Mouse (Mus musculus): Measurements from ENCODE around the gene Nf1.

Nf1 gene

GRCm38 (mm10) chr11:79591591-79591975, 252.1 kb downstream of the Nf1 start:
- no peak for DNase-seq

DNA sequence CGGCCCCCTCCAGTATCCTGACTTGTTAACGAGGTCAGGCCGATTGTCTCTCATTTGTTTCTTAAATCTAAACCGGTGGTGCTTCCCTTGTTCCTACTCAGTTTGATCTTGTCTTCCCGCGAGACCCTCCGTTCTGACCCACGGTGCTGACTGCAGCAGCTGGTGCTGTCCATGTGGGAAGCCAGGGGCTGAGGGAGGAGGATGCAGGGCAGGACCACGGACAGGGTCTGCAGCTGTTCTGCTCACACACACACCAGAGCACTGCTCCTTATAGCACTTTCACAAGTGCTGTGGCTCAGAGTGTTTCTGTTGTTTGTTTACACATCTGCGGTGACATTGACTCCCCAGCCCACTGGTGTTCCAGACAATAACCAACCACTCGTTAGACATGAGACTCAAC, 254.0 kb downstream of the Nf1 start:
- DNase-seq: peak; percentile 69

- DNase-seq: no peak
These were observed 271.0 kb downstream of the Nf1 start for GRCm38 (mm10) chr11:79610454-79610853.

- no peak for DNase-seq
These were observed 271.6 kb downstream of the Nf1 start for GRCm38 (mm10) chr11:79611011-79611666.

DNA sequence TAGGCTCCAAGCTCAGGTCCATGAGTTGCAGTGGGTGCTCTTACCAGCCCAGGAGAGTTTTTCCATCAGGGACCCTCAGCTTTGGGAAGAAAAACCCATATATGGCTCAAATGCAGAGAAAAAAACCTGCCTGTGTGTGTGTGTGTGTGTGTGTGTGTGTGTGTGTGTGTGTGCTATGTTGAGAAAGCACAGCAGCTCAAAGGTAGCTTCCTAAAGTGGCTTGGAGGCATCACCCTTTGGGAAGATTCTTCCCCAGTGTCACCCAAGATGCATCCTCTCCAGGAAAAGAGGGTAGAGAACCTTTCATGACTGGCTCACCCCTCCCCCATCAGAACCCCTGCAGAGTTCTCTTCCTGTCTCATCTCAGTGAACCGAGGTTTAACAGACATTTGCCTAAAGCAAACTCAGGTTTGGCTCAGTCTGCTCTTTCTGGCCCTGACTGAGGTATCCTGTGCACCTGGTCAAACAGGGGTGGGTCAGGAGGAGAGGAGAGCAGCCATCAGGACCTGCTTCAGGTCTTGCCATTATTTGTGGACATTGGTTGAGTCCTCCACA, 272.6 kb downstream of the Nf1 start:
- DNase-seq: no peak

GRCm38 (mm10) chr11:79613084-79613483, 273.6 kb downstream of the Nf1 start:
- no peak for DNase-seq

DNA sequence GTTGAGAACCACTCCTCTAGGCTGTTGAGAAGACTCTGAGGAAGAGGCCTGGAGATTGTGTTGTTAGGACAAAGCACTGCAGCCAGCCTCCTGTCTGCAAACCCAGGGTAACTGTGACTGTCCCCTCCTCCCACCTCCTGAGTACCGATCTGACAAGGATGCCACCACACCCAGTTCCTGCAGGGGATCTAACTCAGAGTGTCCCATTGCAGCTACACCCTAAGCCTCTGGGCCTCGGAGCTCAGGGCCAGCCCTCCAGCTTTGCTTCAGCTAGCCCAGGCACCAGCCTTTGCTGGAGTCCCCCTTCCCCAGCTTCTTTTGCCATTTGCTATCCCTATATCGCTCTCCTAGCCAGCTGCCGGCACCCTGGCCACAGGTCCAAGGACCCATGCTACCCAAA, 274.2 kb downstream of the Nf1 start:
- no peak for DNase-seq

DNA sequence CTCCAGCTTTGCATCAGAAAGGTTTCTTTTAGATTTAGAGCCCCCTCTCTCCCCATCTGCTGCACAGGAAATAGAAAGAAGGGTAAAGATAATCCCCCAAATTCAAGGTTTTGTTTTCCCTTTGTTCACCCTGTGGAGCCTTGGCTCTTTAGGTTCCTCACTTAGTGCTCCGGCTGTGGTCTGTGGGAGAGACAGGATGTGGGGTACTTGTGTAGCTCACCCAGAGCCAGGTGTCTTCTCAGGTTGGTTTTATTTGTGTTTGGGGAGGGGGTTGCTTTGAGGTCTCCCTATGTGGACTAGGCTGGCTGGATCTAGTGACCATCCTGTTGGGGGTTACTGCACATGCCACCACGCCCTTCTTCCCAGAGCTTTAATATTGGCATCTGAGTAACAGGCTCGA, 275.4 kb downstream of the Nf1 start:
- DNase-seq: no peak

DNA sequence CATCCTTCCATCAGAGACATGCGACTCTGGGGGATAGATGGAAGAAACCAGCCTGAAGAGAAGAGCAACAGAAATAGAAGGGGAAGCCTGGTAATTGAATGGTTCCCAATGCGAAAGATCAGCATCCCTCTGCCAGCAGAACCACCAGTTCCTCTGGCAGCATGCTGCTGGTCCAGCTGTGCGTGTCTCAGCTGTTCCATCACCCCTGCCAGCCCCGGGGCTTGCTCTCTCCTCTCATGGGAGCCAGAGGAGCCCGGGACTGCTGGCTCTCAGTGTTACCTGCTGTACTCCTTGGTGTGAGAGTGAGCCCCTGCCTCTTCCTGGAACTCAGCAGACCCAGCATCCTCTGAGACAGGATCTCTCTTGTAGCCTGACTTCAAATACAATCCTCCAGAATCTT, 276.4 kb downstream of the Nf1 start:
- DNase-seq: no peak

DNA sequence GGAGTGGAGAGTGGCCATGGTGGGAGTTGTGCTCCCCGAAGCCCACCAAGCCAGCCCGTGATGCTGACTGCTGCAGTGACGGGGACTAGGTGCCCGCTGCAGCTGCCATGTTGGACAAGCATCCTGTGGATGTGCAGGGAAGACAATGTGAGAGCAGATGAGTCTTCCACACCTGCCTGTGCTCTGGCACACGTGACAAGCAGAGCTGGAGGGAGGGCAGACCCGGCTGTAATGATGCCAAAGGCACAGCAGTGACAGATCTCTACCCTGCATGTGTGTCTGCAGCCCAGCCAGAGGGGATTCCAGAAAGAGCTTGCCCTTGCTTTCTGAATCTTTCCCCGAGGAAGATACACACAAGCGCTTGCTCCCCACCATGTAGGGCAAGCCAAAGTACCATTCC, 278.5 kb downstream of the Nf1 start:
- no peak for DNase-seq

- DNase-seq: no peak
These were observed 283.5 kb downstream of the Nf1 start for GRCm38 (mm10) chr11:79623029-79623428.

DNA sequence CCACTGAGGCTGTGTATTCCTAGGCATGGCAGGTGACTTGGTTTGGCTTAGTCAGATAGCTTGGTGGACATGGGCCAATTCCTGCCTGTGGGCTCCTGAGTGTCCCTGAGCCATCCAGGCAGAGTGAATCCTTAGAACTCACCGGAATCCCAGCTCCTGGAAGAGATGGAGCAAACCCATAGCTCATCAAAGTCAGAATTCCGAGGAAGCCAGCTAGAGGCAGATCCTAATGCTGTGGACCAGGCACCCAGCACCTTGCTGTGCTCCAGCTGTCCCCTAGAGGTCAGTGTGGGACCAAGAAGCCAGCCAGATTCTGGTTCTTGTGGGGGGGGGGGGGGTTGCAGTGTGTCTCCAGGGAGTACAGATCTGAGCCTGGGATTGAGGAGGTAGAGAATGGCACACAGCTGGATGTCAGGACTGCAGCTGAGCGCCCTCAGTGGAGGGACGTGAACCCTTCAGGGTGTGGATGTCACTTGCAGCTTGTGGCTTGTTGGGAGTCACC, 285.4 kb downstream of the Nf1 start:
- peak; percentile 83 for DNase-seq

- no peak for DNase-seq
These were observed 289.2 kb downstream of the Nf1 start for GRCm38 (mm10) chr11:79628716-79629115.

DNA sequence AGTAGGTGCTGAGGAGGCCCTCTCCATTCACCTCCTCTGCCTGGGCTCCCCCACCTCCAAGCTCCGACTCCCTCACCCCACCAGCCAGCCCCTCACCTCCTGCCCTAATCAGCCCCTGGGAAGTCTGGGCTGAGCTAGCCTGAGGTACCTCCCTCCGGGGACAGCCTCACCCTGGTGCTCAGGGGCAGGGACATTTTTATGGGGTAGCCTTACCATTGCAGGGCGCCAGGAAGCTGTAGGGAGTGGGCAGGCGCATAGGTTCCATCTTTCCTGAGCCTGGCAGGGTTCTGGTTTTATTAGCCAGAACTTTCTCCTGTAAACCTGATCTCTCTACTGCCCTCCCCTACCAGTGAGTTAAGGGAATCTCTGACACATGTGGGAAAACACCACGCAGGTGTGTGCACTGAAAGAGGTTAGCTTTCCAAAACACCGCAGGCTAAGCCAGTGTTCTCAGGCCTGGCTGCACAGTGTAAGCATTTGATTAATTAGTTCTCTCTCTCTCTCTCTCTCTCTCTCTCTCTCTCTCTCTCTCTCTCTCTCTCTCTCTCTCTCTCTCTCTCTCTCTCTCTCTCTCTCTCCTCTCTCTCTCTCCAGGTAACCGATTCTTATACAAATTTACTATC, 290.4 kb downstream of the Nf1 start:
- no peak for DNase-seq

DNA sequence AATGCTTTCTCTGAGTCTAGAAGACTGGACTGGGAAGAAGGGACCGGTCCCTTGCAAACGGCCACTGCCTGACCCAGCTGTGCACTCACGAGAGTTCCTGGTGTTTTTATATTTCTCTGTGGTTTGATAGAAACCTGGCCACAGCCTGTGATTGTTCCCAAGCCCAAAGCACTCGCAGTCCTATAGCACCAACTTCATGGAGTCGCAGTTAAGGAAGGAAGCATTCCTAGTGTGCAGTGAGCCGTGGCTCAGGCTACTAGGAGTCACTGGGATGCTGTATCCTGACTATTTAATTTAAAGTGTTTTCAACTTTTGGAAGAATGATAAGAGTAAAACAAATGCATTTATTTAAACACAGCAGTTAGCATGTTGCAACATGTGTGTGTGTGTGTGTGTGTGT, 291.0 kb downstream of the Nf1 start:
- DNase-seq: peak; percentile 37
